Mouse (Mus musculus) cerebellum, adult 2 months (tissue): ENCODE data around the gene Slc39a5. TPM values are rescaled to one million over a fixed set of nuclear protein-coding genes. Genes with fewer than 3 reads are reported as not detected.

Source experiments
- DNase-seq, 2 experiments: peaks; one replicate each; pipeline ENCODE4 v3.0.0; 2021
- H3K27ac ChIP-seq: fragments of 200-500 bp; 2 replicates; pipeline ENCODE4 v1.5.1; 2012; ENCODE audit warnings: low read length, control low read depth, inconsistent platforms; ENCODE audit not compliant: insufficient read depth
- H3K27me3 ChIP-seq: fragments of 200-500 bp; 2 replicates; pipeline ENCODE4 v1.6.1; 2012; ENCODE audit warnings: inconsistent platforms, mild to moderate bottlenecking, low read length, moderate library complexity; ENCODE audit not compliant: control insufficient read depth, insufficient read depth
- H3K4me1 ChIP-seq: fragments of 200-500 bp; 2 replicates; pipeline ENCODE4 v1.6.1; 2011; ENCODE audit warnings: low read length; ENCODE audit not compliant: control insufficient read depth, insufficient read depth
- H3K4me3 ChIP-seq: fragments of 200-500 bp; replicated peaks from 2 replicates; pipeline ENCODE3; 2011; ENCODE audit warnings: mild to moderate bottlenecking, low read depth, low read length, control low read depth; ENCODE audit not compliant: insufficient read depth
- CTCF ChIP-seq: fragments of 200-500 bp; IDR thresholded peaks from 2 replicates; pipeline ENCODE4 v1.5.1; 2011; ENCODE audit warnings: low read depth, mild to moderate bottlenecking, control low read depth, low read length, moderate library complexity, borderline replicate concordance; ENCODE audit not compliant: insufficient read depth
- POLR2A ChIP-seq: fragments of 200-500 bp; IDR thresholded peaks from 2 replicates; pipeline ENCODE4 v1.6.1; 2011; ENCODE audit warnings: low read length, control low read depth, borderline replicate concordance; ENCODE audit not compliant: insufficient read depth
- WGBS: fragments of 180-500 bp; shearing (Covaris S2); methylation state at CpG from one replicate; pipeline ENCODE4 v1.1.7; 2018; 5-methylcytosine and 5-hydroxymethylcytosine counted together
- polyA plus RNA-seq: library from polyadenylated mRNA; depleted of rRNA; stranded (reverse); fragments of >200 nt; gene quantifications from 2 replicates; pipeline ENCODE4 v1.2.3, GENCODE M21; 2012

The Slc39a5 gene
- polyA plus RNA-seq, 1 experiment: not detected

- 80% methylated on average over 6 of the region's 6 CpGs for WGBS
- DNase-seq: no peak
- H3K4me1 ChIP-seq: peaks cover 8% of the 10 kb centered on the region; the same call in 1 of the 2 replicates
Observed at GRCm38 (mm10) chr10:128372989-128373748, 27.9 kb downstream of the Slc39a5 start.

GRCm38 (mm10) chr10:128372142-128372541 lies 28.9 kb downstream of the Slc39a5 start:
- Histone ChIP-seq H3K4me1 (peaks cover 4% of the 10 kb centered on the region; the same call in 1 of the 2 replicates), H3K27me3 (no peaks in the 10 kb centered on the region), H3K4me3 (no peak overlapping the region), H3K27ac (no peak overlapping the region)
- TF ChIP-seq POLR2A (no peak), CTCF (no peak)
- no peak for DNase-seq
- WGBS: 85% methylated on average over 5 of the region's 5 CpGs

More at GRCm38 (mm10) chr10:128372989-128373748, 27.9 kb downstream of the Slc39a5 start:
- TF ChIP-seq POLR2A (no peak), CTCF (no peak)
- Histone ChIP-seq H3K27me3 (no peaks in the 10 kb centered on the region), H3K4me3 (no peak overlapping the region), H3K27ac (no peak overlapping the region)

GRCm38 (mm10) chr10:128370601-128371000 lies 30.4 kb downstream of the Slc39a5 start:
- no peak for DNase-seq

GRCm38 (mm10) chr10:128370021-128370420 lies 31.0 kb downstream of the Slc39a5 start:
- H3K4me3 ChIP-seq: no peak overlapping the region
- H3K27ac ChIP-seq: no peak overlapping the region
- WGBS: 56% methylated on average over 6 of the region's 6 CpGs
- no peak for TF ChIP-seq CTCF
- no peak for DNase-seq
- no peaks in the 10 kb centered on the region; the same call in 1 of the 2 replicates for H3K4me1 ChIP-seq
- H3K27me3 ChIP-seq: no peaks in the 10 kb centered on the region

More at GRCm38 (mm10) chr10:128370601-128371000, 30.4 kb downstream of the Slc39a5 start:
- 75% methylated on average over 4 of the region's 4 CpGs for WGBS
- no peak for TF ChIP-seq CTCF
- no peak for TF ChIP-seq POLR2A
- no peaks in the 10 kb centered on the region; the same call in 1 of the 2 replicates for H3K4me1 ChIP-seq
- H3K27ac ChIP-seq: no peak overlapping the region
- H3K27me3 ChIP-seq: no peaks in the 10 kb centered on the region
- H3K4me3 ChIP-seq: no peak overlapping the region

- peak overlapping the region; percentile 78 for H3K27ac ChIP-seq
- H3K27me3 ChIP-seq: no peaks in the 10 kb centered on the region
- no peaks in the 10 kb centered on the region; the same call in 1 of the 2 replicates for H3K4me1 ChIP-seq
- TF ChIP-seq CTCF (no peak), POLR2A (no peak)
- DNase-seq: peak in 1 of 2 experiments; percentile 33
- peak overlapping the region; percentile 54 for H3K4me3 ChIP-seq
- 73% methylated on average over 6 of the region's 6 CpGs for WGBS
Observed at GRCm38 (mm10) chr10:128369599-128369998, 31.4 kb downstream of the Slc39a5 start.

- TF ChIP-seq POLR2A: no peak
- no peak for TF ChIP-seq CTCF
Observed at GRCm38 (mm10) chr10:128369218-128369543, 31.8 kb downstream of the Slc39a5 start.

GRCm38 (mm10) chr10:128368402-128369217 lies 32.4 kb downstream of the Slc39a5 start, which contains the start of gene Coq10a:
Gene Coq10a, minus strand, starts transcription at chr10:128368997.
- peak within 1 kb of the TSS; percentile 78 for H3K4me3 ChIP-seq
- under 1% methylated on average over 81 of the region's 87 CpGs for WGBS
- DNase-seq: peak; percentile 95 to 97
- H3K4me1 ChIP-seq: no peaks in the 10 kb centered on the region; the same call in 1 of the 2 replicates
- TF ChIP-seq POLR2A (peak; percentile 96), CTCF (no peak)
- peak within 1 kb of the TSS; percentile 78 for H3K27ac ChIP-seq
- H3K27me3 ChIP-seq: no peaks in the 10 kb centered on the region

More at GRCm38 (mm10) chr10:128369218-128369543, 31.8 kb downstream of the Slc39a5 start:
- H3K4me3 ChIP-seq: peak overlapping the region; percentile 54
- DNase-seq: no peak
- H3K27me3 ChIP-seq: no peaks in the 10 kb centered on the region
- no peaks in the 10 kb centered on the region; the same call in 1 of the 2 replicates for H3K4me1 ChIP-seq
- H3K27ac ChIP-seq: peak overlapping the region; percentile 78
- 1% methylated on average over 9 of the region's 9 CpGs for WGBS
